ENCODE assay signal across 15 mouse cellular contexts in genomic region chr14:29814626-29815025, GRCm38 (mm10).
DNase-seq lines count a peak whose midpoint lies in the region; ATAC-seq lines count a peak whose summit lies in the region.
"Had no signal": no experiment of that assay in that cellular context is flagged by ENCODE, and none has a peak within 500 bp of the region (broad histone marks: within the 10 kb centered on the region; RNA-seq: fewer than 3 reads in every experiment).

No protein-coding gene starts in this region.

- no peak overlapping the region for H3K4me3 ChIP-seq in kidney, embryonic 14.5 days (ENCODE audit: low read length)
- H3K4me3 ChIP-seq in forebrain, embryonic 13.5 days = no peak overlapping the region
- H3K4me3 ChIP-seq: heart, embryonic 15.5 days; limb, embryonic 15.5 days; midbrain, embryonic 15.5 days had no signal

- WGBS in kidney, embryonic 14.5 days = 54% methylated on average over 4 of the region's 4 CpGs
- WGBS in forebrain, embryonic 13.5 days = 84% methylated on average over 4 of the region's 4 CpGs

- no peak for ATAC-seq in kidney, embryonic 14.5 days (ENCODE audit: low FRiP score, low TSS enrichment)
- no peak for ATAC-seq in forebrain, embryonic 13.5 days
- ATAC-seq: CD4-positive, CD25-positive, alpha-beta regulatory T cell, adult 4 months; midbrain, embryonic 15.5 days had no signal

- no peak overlapping the region for H3K9ac ChIP-seq in kidney, embryonic 14.5 days (ENCODE audit: low read depth, low read length)
- no peak overlapping the region for H3K9ac ChIP-seq in forebrain, embryonic 13.5 days
- H3K9ac ChIP-seq: heart, embryonic 15.5 days; hindbrain, embryonic 14.5 days; limb, embryonic 15.5 days; midbrain, embryonic 15.5 days had no signal

- no peaks in the 10 kb centered on the region for H3K36me3 ChIP-seq in kidney, embryonic 14.5 days (ENCODE audit: control insufficient read depth, insufficient read depth, low read length)
- no peaks in the 10 kb centered on the region for H3K36me3 ChIP-seq in forebrain, embryonic 13.5 days (ENCODE audit: poor library complexity, severe bottlenecking)
- H3K36me3 ChIP-seq: heart, embryonic 15.5 days; limb, embryonic 15.5 days; midbrain, embryonic 15.5 days had no signal

- no peak overlapping the region for H3K4me2 ChIP-seq in kidney, embryonic 14.5 days (replicated peaks; ENCODE audit: low read depth, low read length)
- H3K4me2 ChIP-seq in forebrain, embryonic 13.5 days = no peak overlapping the region
- H3K4me2 ChIP-seq: heart, embryonic 15.5 days; hindbrain, embryonic 14.5 days; limb, embryonic 15.5 days; midbrain, embryonic 15.5 days had no signal

- no peaks in the 10 kb centered on the region for H3K9me3 ChIP-seq in kidney, embryonic 14.5 days (ENCODE audit: control insufficient read depth, low read length)
- H3K9me3 ChIP-seq in forebrain, embryonic 13.5 days (replicated peaks) = no peaks in the 10 kb centered on the region
- H3K9me3 ChIP-seq: heart, embryonic 15.5 days; limb, embryonic 15.5 days; midbrain, embryonic 15.5 days had no signal

- DNase-seq in kidney, adult 18-20 months = peak; percentile 31
- DNase-seq in A20 (ENCODE audit: low read depth, low spot score) (peak; percentile 41), MN1 (ENCODE audit: low spot score) (no peak)
- DNase-seq in brain, adult 2 months (ENCODE audit: low read depth, low spot score) = peak; percentile 56
- peak; percentile 38 to 40 for DNase-seq in kidney, postnatal 4 days
- DNase-seq: cerebellum, adult 9-11 months; lung, adult 18-20 months had no signal

- no peaks in the 10 kb centered on the region for H3K27me3 ChIP-seq in kidney, embryonic 14.5 days (ENCODE audit: control insufficient read depth, insufficient read depth, low read length)
- H3K27me3 ChIP-seq in forebrain, embryonic 13.5 days = no peaks in the 10 kb centered on the region
- H3K27me3 ChIP-seq: heart, embryonic 15.5 days; limb, embryonic 15.5 days; midbrain, embryonic 15.5 days had no signal

- H3K4me1 ChIP-seq in kidney, embryonic 14.5 days (ENCODE audit: control insufficient read depth, insufficient read depth, low read length) = 0 out of 2 replicates have a peak, but pooled peaks cover 4% of the 10 kb centered on the region
- no peaks in the 10 kb centered on the region for H3K4me1 ChIP-seq in forebrain, embryonic 13.5 days
- H3K4me1 ChIP-seq: heart, embryonic 15.5 days; limb, embryonic 15.5 days; midbrain, embryonic 15.5 days had no signal

- no peak overlapping the region for H3K27ac ChIP-seq in kidney, embryonic 14.5 days (ENCODE audit: low read depth, low read length)
- H3K27ac ChIP-seq in forebrain, embryonic 13.5 days = no peak overlapping the region
- H3K27ac ChIP-seq: heart, embryonic 15.5 days; hindbrain, embryonic 14.5 days; limb, embryonic 15.5 days; macrophage; midbrain, embryonic 15.5 days had no signal
